Mouse (Mus musculus): ENCODE measurements around the gene 6030468B19Rik. TPM values are rescaled to one million over a fixed set of nuclear protein-coding genes. Genes with fewer than 3 reads are reported as not detected.

The 6030468B19Rik gene
- total and polyA plus RNA-seq, 3 experiments = 2.7 to 5.1 TPM; not detected in 1

DNA sequence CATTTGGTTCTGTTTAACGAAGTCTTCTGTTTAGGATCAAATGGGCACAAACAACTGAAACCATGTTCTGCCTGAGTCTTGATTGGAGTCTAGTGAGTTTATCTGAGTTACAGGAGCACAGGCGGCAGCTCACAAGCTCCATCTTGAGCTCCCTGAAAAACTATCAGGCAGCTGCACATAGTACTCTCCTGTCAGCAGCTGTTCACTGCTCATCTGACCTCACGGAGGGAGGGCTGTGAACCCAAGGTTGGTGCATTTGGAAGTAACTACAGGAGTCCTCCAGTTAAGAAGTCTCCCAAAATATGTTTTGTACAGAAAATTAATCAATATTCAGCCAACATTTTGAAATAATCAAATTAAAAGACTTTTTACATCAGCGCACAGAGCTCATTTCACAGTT lies 48.8 kb upstream of the 6030468B19Rik start:
- Histone ChIP-seq H3K4me3 (ENCODE audit: control insufficient read depth in 1 of 2, insufficient read depth in 1 of 2, low read depth in 2 of 2, low read length in 2 of 2) (no peak overlapping the region), H3K9me3 (replicated peaks; ENCODE audit: insufficient read depth, low read length) (no peaks in the 10 kb centered on the region), H3K27me3 (ENCODE audit: control insufficient read depth in 1 of 2, insufficient read depth in 2 of 2, low read length in 2 of 2) (no peaks in the 10 kb centered on the region), H3K36me3 (ENCODE audit: control insufficient read depth in 1 of 2, insufficient read depth in 2 of 2, low read length in 2 of 2) (peaks cover 0 to 43% of the 10 kb centered on the region in 2 experiments; a peak in 2 of 4 replicates), H3K27ac (ENCODE audit: control insufficient read depth, low read depth, low read length) (no peak overlapping the region), H3K4me1 (ENCODE audit: control insufficient read depth in 1 of 2, insufficient read depth in 2 of 2, low read length in 2 of 2) (no peaks in the 10 kb centered on the region), H3K79me2 (ENCODE audit: control insufficient read depth, insufficient read depth, low read length, poor library complexity) (no peaks in the 10 kb centered on the region), H3K9ac (ENCODE audit: control insufficient read depth, low read depth, low read length, poor library complexity, severe bottlenecking) (no peak overlapping the region)
- TF ChIP-seq RAD21 (IDR thresholded peaks at IDR 0.05; ENCODE audit: low read depth, low read length) (no peak), TAL1 (IDR thresholded peaks at IDR 0.05; ENCODE audit: low read length) (no peak), UBTF (IDR thresholded peaks at IDR 0.05; ENCODE audit: borderline replicate concordance, insufficient read depth, low read depth, low read length) (no peak)
- no peak for DNase-seq (ENCODE audit: low read depth, low spot score)

DNA sequence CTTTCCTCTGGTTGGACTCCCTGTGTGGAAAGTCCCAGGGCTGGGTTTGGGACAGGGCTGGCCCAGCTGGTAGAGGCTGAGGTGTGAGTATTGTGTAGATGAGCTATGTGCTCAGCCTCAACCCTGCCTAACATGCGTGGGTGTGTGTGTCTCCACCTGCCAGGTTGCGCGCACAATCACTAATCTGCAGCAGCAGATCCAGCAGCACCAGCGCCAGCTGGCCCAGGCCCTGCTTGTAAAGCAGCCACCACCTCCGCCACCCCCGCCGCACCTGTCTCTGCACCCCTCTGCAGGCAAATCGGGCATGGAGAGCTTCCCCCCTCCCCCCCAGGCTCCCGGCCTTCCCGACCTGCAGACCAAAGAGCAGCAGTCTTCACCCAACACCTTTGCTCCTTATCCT lies 48.0 kb upstream of the 6030468B19Rik start:
- Histone ChIP-seq H3K79me2 (ENCODE audit: control insufficient read depth, insufficient read depth, low read length, poor library complexity) (no peaks in the 10 kb centered on the region), H3K36me3 (ENCODE audit: control insufficient read depth in 1 of 2, insufficient read depth in 2 of 2, low read length in 2 of 2) (peaks cover 0 to 43% of the 10 kb centered on the region in 2 experiments; a peak in 2 of 4 replicates), H3K4me1 (ENCODE audit: control insufficient read depth in 1 of 2, insufficient read depth in 2 of 2, low read length in 2 of 2) (no peaks in the 10 kb centered on the region), H3K4me3 (ENCODE audit: control insufficient read depth in 1 of 2, insufficient read depth in 1 of 2, low read depth in 2 of 2, low read length in 2 of 2) (no peak overlapping the region), H3K9ac (ENCODE audit: control insufficient read depth, low read depth, low read length, poor library complexity, severe bottlenecking) (no peak overlapping the region), H3K27ac (ENCODE audit: control insufficient read depth, low read depth, low read length) (no peak overlapping the region), H3K9me3 (replicated peaks; ENCODE audit: insufficient read depth, low read length) (no peaks in the 10 kb centered on the region), H3K27me3 (ENCODE audit: control insufficient read depth in 1 of 2, insufficient read depth in 2 of 2, low read length in 2 of 2) (no peaks in the 10 kb centered on the region)
- no peak for DNase-seq (ENCODE audit: low read depth, low spot score)
- no peak for TF ChIP-seq ZNF384 (IDR thresholded peaks at IDR 0.05; ENCODE audit: low read depth, low read length)
- no peak for TF ChIP-seq GATA1 (IDR thresholded peaks at IDR 0.05; ENCODE audit: low read depth, low read length)
- no peak for TF ChIP-seq USF1 (IDR thresholded peaks at IDR 0.05; ENCODE audit: low read depth, low read length)

DNA sequence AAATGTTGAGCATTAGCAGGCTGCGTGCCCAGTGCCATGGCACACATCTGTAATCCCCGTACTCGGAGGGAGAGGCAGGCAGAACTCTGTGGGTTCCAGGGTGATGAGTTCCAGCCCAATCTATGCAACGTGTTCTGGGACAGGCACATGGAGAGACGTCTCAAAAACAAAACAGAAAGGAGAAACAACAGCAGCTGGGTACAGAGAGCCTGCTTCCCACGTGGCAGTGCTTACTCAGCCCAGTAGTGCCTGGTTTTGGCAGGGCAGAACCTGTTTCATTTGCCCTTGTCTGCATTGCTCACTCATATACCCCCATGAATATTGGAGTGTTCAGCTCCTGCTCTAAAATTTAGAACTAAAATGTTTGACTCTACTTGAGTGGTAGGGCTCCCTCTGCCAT lies 45.9 kb upstream of the 6030468B19Rik start:
- H3K79me2 ChIP-seq (ENCODE audit: control insufficient read depth, insufficient read depth, low read length, poor library complexity) = no peaks in the 10 kb centered on the region
- peaks cover 0 to 33% of the 10 kb centered on the region in 2 experiments; a peak in 2 of 4 replicates for H3K36me3 ChIP-seq (ENCODE audit: control insufficient read depth in 1 of 2, insufficient read depth in 2 of 2, low read length in 2 of 2)
- DNase-seq (ENCODE audit: low read depth, low spot score) = no peak
- no peaks in the 10 kb centered on the region for H3K9me3 ChIP-seq (replicated peaks; ENCODE audit: insufficient read depth, low read length)
- no peak overlapping the region for H3K4me3 ChIP-seq (ENCODE audit: control insufficient read depth in 1 of 2, insufficient read depth in 1 of 2, low read depth in 2 of 2, low read length in 2 of 2)
- H3K9ac ChIP-seq (ENCODE audit: control insufficient read depth, low read depth, low read length, poor library complexity, severe bottlenecking) = no peak overlapping the region
- H3K27ac ChIP-seq (ENCODE audit: control insufficient read depth, low read depth, low read length) = no peak overlapping the region
- no peaks in the 10 kb centered on the region for H3K4me1 ChIP-seq (ENCODE audit: control insufficient read depth in 1 of 2, insufficient read depth in 2 of 2, low read length in 2 of 2)
- TF ChIP-seq MYC (IDR thresholded peaks at IDR 0.05; ENCODE audit: low read depth, low read length) (no peak), ZNF384 (IDR thresholded peaks at IDR 0.05; ENCODE audit: low read depth, low read length) (no peak), USF2 (IDR thresholded peaks at IDR 0.05; ENCODE audit: borderline replicate concordance in 1 of 2, insufficient read depth in 1 of 2, low read depth in 1 of 2, low read length in 2 of 2) (no peak), MXI1 (IDR thresholded peaks at IDR 0.05; ENCODE audit: low read depth, low read length) (no peak), CHD1 (IDR thresholded peaks at IDR 0.05; ENCODE audit: low read depth, low read length) (no peak), CTCF (IDR thresholded peaks at IDR 0.05 in 2 of 3, conservative IDR thresholded peaks at IDR 0.05 in 1 of 3; ENCODE audit: control insufficient read depth in 1 of 3, insufficient read depth in 1 of 3, low read depth in 2 of 3, low read length in 3 of 3, poor library complexity in 1 of 3, severe bottlenecking in 1 of 3) (no peak), POLR2A (IDR thresholded peaks at IDR 0.05; ENCODE audit: control insufficient read depth in 1 of 2, insufficient read depth in 1 of 2, low read depth in 1 of 2, low read length in 2 of 2, poor library complexity in 1 of 2) (no peak), BHLHE40 (IDR thresholded peaks at IDR 0.05; ENCODE audit: borderline replicate concordance, low read depth, low read length) (no peak), MEF2A (IDR thresholded peaks at IDR 0.05; ENCODE audit: extremely low read depth, insufficient replicate concordance, low read depth, low read length, poor library complexity, severe bottlenecking) (no peak), RCOR1 (IDR thresholded peaks at IDR 0.05; ENCODE audit: low read depth, low read length) (no peak), SMC3 (IDR thresholded peaks at IDR 0.05; ENCODE audit: low read depth, low read length) (no peak)
- no peaks in the 10 kb centered on the region for H3K27me3 ChIP-seq (ENCODE audit: control insufficient read depth in 1 of 2, insufficient read depth in 2 of 2, low read length in 2 of 2)

Measured in MEL (cell line).